Mouse (Mus musculus): Measurements from ENCODE around the gene Syncrip.

Gene Syncrip

GRCm38 (mm10) chr9:88482230-88482828, at the start of gene Syncrip:
TSS of gene Syncrip (minus strand) at chr9:88482574.
- DNase-seq, result peak; percentile 89

- no peak for DNase-seq
Observed at GRCm38 (mm10) chr9:88529979-88530580, 47.7 kb upstream of the Syncrip start.

GRCm38 (mm10) chr9:88529571-88529970, 47.2 kb upstream of the Syncrip start:
- no peak for DNase-seq

- no peak for DNase-seq
Observed at GRCm38 (mm10) chr9:88528736-88529135, 46.4 kb upstream of the Syncrip start.

GRCm38 (mm10) chr9:88527956-88528355, 45.6 kb upstream of the Syncrip start:
- DNase-seq, result no peak

GRCm38 (mm10) chr9:88525341-88525740, 43.0 kb upstream of the Syncrip start:
- DNase-seq, result no peak

- DNase-seq, result no peak
Observed at GRCm38 (mm10) chr9:88524796-88525195, 42.4 kb upstream of the Syncrip start.

- DNase-seq, result no peak
Observed at GRCm38 (mm10) chr9:88524367-88524766, 42.0 kb upstream of the Syncrip start.

GRCm38 (mm10) chr9:88523335-88523668, 40.9 kb upstream of the Syncrip start:
- DNase-seq, result no peak

GRCm38 (mm10) chr9:88522569-88523334, 40.4 kb upstream of the Syncrip start:
- peak; percentile 96 for DNase-seq

GRCm38 (mm10) chr9:88521961-88522568, 39.7 kb upstream of the Syncrip start:
- DNase-seq, result no peak

GRCm38 (mm10) chr9:88520849-88521483, 38.6 kb upstream of the Syncrip start:
- no peak for DNase-seq

- no peak for DNase-seq
Observed at GRCm38 (mm10) chr9:88520122-88520848, 37.9 kb upstream of the Syncrip start.

GRCm38 (mm10) chr9:88519390-88520121, 37.2 kb upstream of the Syncrip start:
- no peak for DNase-seq

GRCm38 (mm10) chr9:88516361-88516995, 34.1 kb upstream of the Syncrip start:
- DNase-seq, result no peak

GRCm38 (mm10) chr9:88515546-88515945, 33.2 kb upstream of the Syncrip start:
- no peak for DNase-seq

- DNase-seq, result no peak
Observed at GRCm38 (mm10) chr9:88501846-88502245, 19.5 kb upstream of the Syncrip start.

GRCm38 (mm10) chr9:88500112-88500511, 17.7 kb upstream of the Syncrip start:
- DNase-seq, result no peak

- no peak for DNase-seq
Observed at GRCm38 (mm10) chr9:88492522-88492921, 10.1 kb upstream of the Syncrip start.

GRCm38 (mm10) chr9:88484531-88484930, 2.2 kb upstream of the Syncrip start:
- no peak for DNase-seq

- DNase-seq, result peak; percentile 88
Observed at GRCm38 (mm10) chr9:88482829-88483396, 539 bp upstream of the Syncrip start.
